Mouse (Mus musculus): ENCODE data around the gene D5Ertd579e.

DNA sequence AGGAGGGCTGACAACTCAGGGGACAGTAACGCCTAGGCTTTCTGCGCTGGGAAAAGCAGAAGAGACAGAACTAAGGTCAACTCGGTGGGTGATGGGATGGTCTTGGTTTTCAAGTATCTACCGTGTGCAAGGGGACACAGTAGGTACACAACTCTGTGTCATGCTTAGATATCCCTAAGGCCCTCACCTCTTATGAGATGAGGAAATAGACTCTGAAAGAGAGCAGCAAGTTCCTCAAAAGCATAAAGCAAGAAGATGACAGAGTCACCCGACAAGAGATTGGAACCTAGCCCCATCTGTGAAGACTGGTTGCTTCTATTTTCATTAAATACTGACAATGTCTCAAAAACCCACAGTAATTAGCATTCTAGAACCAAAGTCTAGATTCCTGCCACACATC is 10.0 kb upstream of the D5Ertd579e start:
- TF ChIP-seq POLR2A (IDR thresholded peaks at IDR 0.05; ENCODE audit: low read depth, low read length), result no peak
- TF ChIP-seq CTCF (IDR thresholded peaks at IDR 0.05; ENCODE audit: borderline replicate concordance, insufficient read depth, low read length), result no peak
